Mouse (Mus musculus) midbrain, embryonic 15.5 days (tissue): Measurements from ENCODE around the gene Rab12. TPM values are rescaled to one million over a fixed set of nuclear protein-coding genes. Genes with fewer than 3 reads are reported as not detected.

Experiments used
- ATAC-seq: fragments of 200-750 bp; cut with Nextera tagmentation; replicated peaks from 2 replicates; pipeline ENCODE4 v1.8.0; 2017; ENCODE audit warnings: moderate TSS enrichment
- H3K27ac ChIP-seq: fragments of 300-500 bp; sonication (generic); 2 replicates; pipeline ENCODE4 v1.5.1; 2015; ENCODE audit warnings: mild to moderate bottlenecking, inconsistent platforms
- H3K27me3 ChIP-seq: fragments of 300-500 bp; sonication (generic); replicated peaks from 2 replicates; pipeline ENCODE4 v1.6.1; 2015; ENCODE audit warnings: inconsistent platforms
- H3K36me3 ChIP-seq: fragments of 300-500 bp; sonication (generic); replicated peaks from 2 replicates; pipeline ENCODE4 v1.6.1; 2015; ENCODE audit warnings: inconsistent platforms
- H3K4me1 ChIP-seq: fragments of 300-500 bp; sonication (generic); 2 replicates; pipeline ENCODE4 v1.6.1; 2015; ENCODE audit warnings: inconsistent platforms
- H3K4me2 ChIP-seq: fragments of 300-500 bp; sonication (generic); 2 replicates; pipeline ENCODE4 v1.6.1; 2015; ENCODE audit warnings: inconsistent platforms, mild to moderate bottlenecking, moderate library complexity
- H3K4me3 ChIP-seq: fragments of 300-500 bp; sonication (generic); 2 replicates; pipeline ENCODE4 v1.5.1; 2015; ENCODE audit warnings: mild to moderate bottlenecking, inconsistent platforms
- H3K9ac ChIP-seq: fragments of 300-500 bp; sonication (generic); 2 replicates; pipeline ENCODE4 v1.6.1; 2015; ENCODE audit warnings: mild to moderate bottlenecking, inconsistent platforms
- H3K9me3 ChIP-seq: fragments of 300-500 bp; sonication (generic); 2 replicates; pipeline ENCODE4 v1.6.1; 2016; ENCODE audit warnings: inconsistent platforms
- WGBS: fragments of 180-500 bp; shearing (Covaris S2); methylation state at CpG from one replicate; pipeline ENCODE4 v1.1.7; 2015; ENCODE audit warnings: mixed read lengths; 5-methylcytosine and 5-hydroxymethylcytosine counted together
- polyA plus RNA-seq: library from polyadenylated mRNA; unstranded; fragments of >200 nt; fragmentation: Nextera tagmentation; extraction: Ambion mirVana; gene quantifications from 2 replicates; pipeline ENCODE4 v1.2.1, GENCODE M21; 2015

The Rab12 gene
- polyA plus RNA-seq, 1 experiment from 2014 or later, result 83.7 TPM

- Histone ChIP-seq H3K4me1 (peaks cover 21% of the 10 kb centered on the region), H3K27me3 (no peaks in the 10 kb centered on the region), H3K4me2 (no peak overlapping the region), H3K4me3 (no peak overlapping the region), H3K9me3 (no peaks in the 10 kb centered on the region), H3K36me3 (no peaks in the 10 kb centered on the region), H3K27ac (no peak overlapping the region), H3K9ac (no peak overlapping the region)
- WGBS, result 89% methylated on average over 10 of the region's 10 CpGs
- no peak for ATAC-seq
Observed at GRCm38 (mm10) chr17:66514288-66514995, 5.1 kb downstream of the Rab12 start.

- Histone ChIP-seq H3K27me3 (no peaks in the 10 kb centered on the region), H3K9me3 (no peaks in the 10 kb centered on the region), H3K4me3 (no peak overlapping the region), H3K4me2 (no peak overlapping the region), H3K36me3 (no peaks in the 10 kb centered on the region), H3K4me1 (peaks cover 9% of the 10 kb centered on the region), H3K9ac (no peak overlapping the region), H3K27ac (no peak overlapping the region)
- 83% methylated on average over 15 of the region's 15 CpGs for WGBS
- ATAC-seq, result no peak
Observed at GRCm38 (mm10) chr17:66512202-66512956, 7.2 kb downstream of the Rab12 start.

GRCm38 (mm10) chr17:66510221-66510683, 9.3 kb downstream of the Rab12 start:
- Histone ChIP-seq H3K9ac (no peak overlapping the region), H3K9me3 (no peaks in the 10 kb centered on the region), H3K27me3 (no peaks in the 10 kb centered on the region), H3K4me1 (no peaks in the 10 kb centered on the region), H3K4me2 (no peak overlapping the region), H3K36me3 (0 out of 2 replicates have a peak, but pooled peaks cover 2% of the 10 kb centered on the region), H3K27ac (peak overlapping the region; percentile 27; the same call in 1 of the 2 replicates), H3K4me3 (no peak overlapping the region)
- ATAC-seq, result peak; percentile 74
- 51% methylated on average over 10 of the region's 10 CpGs for WGBS

GRCm38 (mm10) chr17:66507049-66507954, 12.2 kb downstream of the Rab12 start:
- Histone ChIP-seq H3K27me3 (no peaks in the 10 kb centered on the region), H3K27ac (no peak overlapping the region), H3K9ac (no peak overlapping the region), H3K4me3 (no peak overlapping the region), H3K36me3 (0 out of 2 replicates have a peak, but pooled peaks cover 2% of the 10 kb centered on the region), H3K4me1 (no peaks in the 10 kb centered on the region), H3K9me3 (no peaks in the 10 kb centered on the region), H3K4me2 (no peak overlapping the region)
- no peak for ATAC-seq
- 86% methylated on average over 9 of the region's 9 CpGs for WGBS

GRCm38 (mm10) chr17:66504964-66505363, 14.6 kb downstream of the Rab12 start:
- Histone ChIP-seq H3K4me2 (no peak overlapping the region), H3K27ac (no peak overlapping the region), H3K9ac (no peak overlapping the region), H3K36me3 (peaks cover 5% of the 10 kb centered on the region), H3K9me3 (no peaks in the 10 kb centered on the region), H3K4me1 (no peaks in the 10 kb centered on the region), H3K4me3 (no peak overlapping the region), H3K27me3 (no peaks in the 10 kb centered on the region)
- 88% methylated on average over 8 of the region's 8 CpGs for WGBS
- ATAC-seq, result no peak

GRCm38 (mm10) chr17:66504248-66504647, 15.3 kb downstream of the Rab12 start:
- Histone ChIP-seq H3K9me3 (no peaks in the 10 kb centered on the region), H3K27ac (no peak overlapping the region), H3K9ac (no peak overlapping the region), H3K4me1 (no peaks in the 10 kb centered on the region), H3K4me3 (no peak overlapping the region), H3K4me2 (no peak overlapping the region), H3K27me3 (no peaks in the 10 kb centered on the region), H3K36me3 (peaks cover 12% of the 10 kb centered on the region)
- 94% methylated on average over 2 of the region's 2 CpGs for WGBS
- ATAC-seq, result no peak

- ATAC-seq, result no peak; the same call in 1 of the 2 replicates
- H3K27ac ChIP-seq, result no peak overlapping the region
- H3K36me3 ChIP-seq, result peaks cover 18% of the 10 kb centered on the region
- no peaks in the 10 kb centered on the region for H3K9me3 ChIP-seq
- no peak overlapping the region for H3K4me3 ChIP-seq
- H3K4me2 ChIP-seq, result no peak overlapping the region
- H3K9ac ChIP-seq, result no peak overlapping the region
- H3K27me3 ChIP-seq, result no peaks in the 10 kb centered on the region
- 85% methylated on average over 9 of the region's 9 CpGs for WGBS
- no peaks in the 10 kb centered on the region for H3K4me1 ChIP-seq
Observed at GRCm38 (mm10) chr17:66503466-66503865, 16.1 kb downstream of the Rab12 start.

GRCm38 (mm10) chr17:66502865-66503264, 16.7 kb downstream of the Rab12 start:
- WGBS, result 86% methylated on average over 6 of the region's 6 CpGs
- peaks cover 23% of the 10 kb centered on the region for H3K36me3 ChIP-seq
- H3K9me3 ChIP-seq, result no peaks in the 10 kb centered on the region
- H3K4me2 ChIP-seq, result no peak overlapping the region
- H3K4me3 ChIP-seq, result no peak overlapping the region
- H3K27me3 ChIP-seq, result no peaks in the 10 kb centered on the region
- H3K27ac ChIP-seq, result no peak overlapping the region
- no peaks in the 10 kb centered on the region for H3K4me1 ChIP-seq
- ATAC-seq, result no peak
- no peak overlapping the region for H3K9ac ChIP-seq

GRCm38 (mm10) chr17:66498598-66498997, 20.9 kb downstream of the Rab12 start:
- Histone ChIP-seq H3K4me2 (no peak overlapping the region), H3K4me3 (no peak overlapping the region), H3K27ac (no peak overlapping the region), H3K36me3 (peaks cover 59% of the 10 kb centered on the region), H3K9ac (no peak overlapping the region), H3K9me3 (no peaks in the 10 kb centered on the region), H3K27me3 (no peaks in the 10 kb centered on the region), H3K4me1 (no peaks in the 10 kb centered on the region)
- no peak for ATAC-seq
- 96% methylated on average over 12 of the region's 14 CpGs for WGBS

GRCm38 (mm10) chr17:66496589-66496988, 22.9 kb downstream of the Rab12 start:
- ATAC-seq, result no peak
- H3K9me3 ChIP-seq, result no peaks in the 10 kb centered on the region
- H3K36me3 ChIP-seq, result peaks cover 60% of the 10 kb centered on the region
- no peaks in the 10 kb centered on the region for H3K4me1 ChIP-seq
- no peak overlapping the region for H3K4me2 ChIP-seq
- H3K4me3 ChIP-seq, result no peak overlapping the region
- H3K27ac ChIP-seq, result no peak overlapping the region
- no peaks in the 10 kb centered on the region for H3K27me3 ChIP-seq
- WGBS, result 96% methylated on average over 9 of the region's 9 CpGs
- H3K9ac ChIP-seq, result no peak overlapping the region

GRCm38 (mm10) chr17:66490022-66490601, 29.4 kb downstream of the Rab12 start:
- ATAC-seq, result 0 out of 2 replicates have a peak, but pooled peaks have one; percentile 48
- Histone ChIP-seq H3K4me3 (no peak overlapping the region), H3K9me3 (no peaks in the 10 kb centered on the region), H3K36me3 (peaks cover 14% of the 10 kb centered on the region), H3K27ac (no peak overlapping the region), H3K27me3 (no peaks in the 10 kb centered on the region), H3K4me2 (no peak overlapping the region), H3K4me1 (no peaks in the 10 kb centered on the region), H3K9ac (no peak overlapping the region)
- WGBS, result 42% methylated on average over 10 of the region's 10 CpGs
